Mouse (Mus musculus) kidney, adult 2 months (tissue): Measurements from ENCODE around the gene Pex10.

ENCODE experiments used
- CTCF ChIP-seq: fragments of 200-500 bp; conservative IDR thresholded peaks from 2 replicates; pipeline ENCODE4 v1.5.1; 2011; ENCODE audit warnings: low read depth, mild to moderate bottlenecking, control low read depth, low read length, moderate library complexity, mixed read lengths; ENCODE audit not compliant: insufficient read depth, insufficient read length
- POLR2A ChIP-seq: fragments of 200-500 bp; IDR thresholded peaks from one replicate; pipeline ENCODE4 v1.6.1; 2011; ENCODE audit warnings: low read depth, low read length, control low read depth

- TF ChIP-seq POLR2A (no peak), CTCF (no peak)
These were observed 49.8 kb downstream of the Pex10 start for GRCm38 (mm10) chr4:155116607-155117006.
